Mouse (Mus musculus): ENCODE results near the gene Glis3.

Gene Glis3

GRCm38 (mm10) chr19:28679776-28680391 is at the start of gene Glis3:
Glis3 (minus strand) TSS chr19:28680077.
- no peak for DNase-seq

- DNase-seq = no peak
Measured at GRCm38 (mm10) chr19:28726161-28726880, 46.4 kb upstream of the Glis3 start.

- DNase-seq = no peak
Measured at GRCm38 (mm10) chr19:28724641-28725040, 44.8 kb upstream of the Glis3 start.

- DNase-seq = no peak
Measured at GRCm38 (mm10) chr19:28722626-28723025, 42.7 kb upstream of the Glis3 start.

- DNase-seq = no peak
Measured at GRCm38 (mm10) chr19:28721834-28722233, 42.0 kb upstream of the Glis3 start.

GRCm38 (mm10) chr19:28720016-28720415 is 40.1 kb upstream of the Glis3 start:
- no peak for DNase-seq

- DNase-seq = no peak
Measured at GRCm38 (mm10) chr19:28714674-28715073, 34.8 kb upstream of the Glis3 start.

GRCm38 (mm10) chr19:28697718-28698117 is 17.8 kb upstream of the Glis3 start:
- DNase-seq = no peak

GRCm38 (mm10) chr19:28686398-28686797 is 6.5 kb upstream of the Glis3 start:
- DNase-seq = no peak

- DNase-seq = no peak
Measured at GRCm38 (mm10) chr19:28685484-28685883, 5.6 kb upstream of the Glis3 start.

GRCm38 (mm10) chr19:28684347-28684746 is 4.5 kb upstream of the Glis3 start:
- no peak for DNase-seq

- no peak for DNase-seq
Measured at GRCm38 (mm10) chr19:28683346-28683745, 3.5 kb upstream of the Glis3 start.

- DNase-seq = peak; percentile 4 to 9
Measured at GRCm38 (mm10) chr19:28679291-28679775, 544 bp downstream of the Glis3 start.

- peak; percentile 5 to 8 for DNase-seq
Measured at GRCm38 (mm10) chr19:28678646-28679270, 1.1 kb downstream of the Glis3 start.

- DNase-seq = peak; percentile 36 to 47
Measured at GRCm38 (mm10) chr19:28677728-28678438, 2.0 kb downstream of the Glis3 start.

- no peak for DNase-seq
Measured at GRCm38 (mm10) chr19:28677045-28677727, 2.7 kb downstream of the Glis3 start.

- DNase-seq = no peak
Measured at GRCm38 (mm10) chr19:28663781-28664180, 16.1 kb downstream of the Glis3 start.

- DNase-seq = no peak
Measured at GRCm38 (mm10) chr19:28663148-28663547, 16.7 kb downstream of the Glis3 start.

GRCm38 (mm10) chr19:28662474-28662873 is 17.4 kb downstream of the Glis3 start:
- no peak for DNase-seq

- DNase-seq = no peak
Measured at GRCm38 (mm10) chr19:28660912-28661311, 19.0 kb downstream of the Glis3 start.

- no peak for DNase-seq
Measured at GRCm38 (mm10) chr19:28657686-28658195, 22.1 kb downstream of the Glis3 start.

- no peak for DNase-seq
Measured at GRCm38 (mm10) chr19:28656882-28657281, 23.0 kb downstream of the Glis3 start.

Data from thymus, adult 18-20 months (tissue).